Mouse (Mus musculus) lung, postnatal 4 days (tissue): ENCODE results near the gene Cemip2.
"Not testable (repeated sequence)": the region's sequence is repeated elsewhere in the genome, so short reads cannot be mapped to it uniquely, and the experiment has no call there.

ENCODE experiments used
- DNase-seq, 2 experiments: peaks; one replicate each; pipeline ENCODE4 v3.0.0; 2021

Gene Cemip2

DNA sequence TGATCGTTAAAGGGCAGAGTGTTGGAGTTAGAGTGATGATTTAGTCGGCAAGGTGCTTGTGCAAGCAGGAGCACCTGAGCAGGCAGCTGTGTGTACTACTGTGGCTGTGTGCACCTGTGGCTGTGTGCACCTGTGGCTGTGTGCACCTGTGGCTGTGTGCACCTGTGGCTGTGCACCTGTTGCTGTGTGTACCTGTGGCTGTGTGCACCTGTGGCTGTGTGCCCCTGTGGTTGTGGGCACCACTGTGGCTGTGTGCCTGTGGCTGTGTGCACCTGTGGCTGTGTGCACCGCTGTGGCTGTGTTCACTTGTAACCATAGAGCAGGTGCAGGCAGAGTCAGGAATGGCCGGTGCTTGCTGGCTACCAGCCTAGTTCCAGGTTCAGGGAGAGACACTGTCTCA is 38.1 kb downstream of the Cemip2 start:
- no peak for DNase-seq

DNA sequence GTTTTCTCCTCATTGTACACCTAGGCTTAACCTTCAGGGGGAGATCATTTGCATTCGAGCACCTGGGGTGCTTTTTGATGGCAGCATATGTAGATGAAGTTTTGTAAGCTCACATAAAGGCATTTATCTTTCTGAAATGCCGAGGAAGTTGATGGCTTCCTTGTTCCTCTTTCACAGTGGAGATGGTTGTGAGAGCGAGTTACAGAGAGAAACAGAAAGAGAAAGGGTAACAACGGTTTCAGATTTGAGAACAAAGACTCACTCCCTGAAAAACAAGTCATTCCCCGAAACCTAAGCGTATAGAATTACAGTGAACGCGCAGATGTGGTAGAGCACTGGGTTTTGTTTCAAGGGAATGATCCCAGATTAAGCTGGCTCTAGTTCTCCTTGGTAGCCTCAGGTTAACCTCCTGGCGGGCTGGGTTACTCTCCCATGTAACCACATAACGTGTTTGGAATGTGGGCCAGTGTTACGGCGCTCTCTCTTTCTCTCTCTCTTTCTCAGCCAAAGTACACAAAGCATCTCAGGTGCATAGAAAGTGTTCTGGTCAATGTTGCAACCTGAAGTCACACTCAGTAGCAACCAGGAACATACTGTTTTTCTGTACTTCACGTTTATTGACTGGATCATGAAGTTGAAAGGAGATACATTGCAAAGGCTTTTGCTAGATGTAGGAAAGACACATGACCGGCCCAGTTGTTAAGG is 40.0 kb downstream of the Cemip2 start:
- no peak for DNase-seq

DNA sequence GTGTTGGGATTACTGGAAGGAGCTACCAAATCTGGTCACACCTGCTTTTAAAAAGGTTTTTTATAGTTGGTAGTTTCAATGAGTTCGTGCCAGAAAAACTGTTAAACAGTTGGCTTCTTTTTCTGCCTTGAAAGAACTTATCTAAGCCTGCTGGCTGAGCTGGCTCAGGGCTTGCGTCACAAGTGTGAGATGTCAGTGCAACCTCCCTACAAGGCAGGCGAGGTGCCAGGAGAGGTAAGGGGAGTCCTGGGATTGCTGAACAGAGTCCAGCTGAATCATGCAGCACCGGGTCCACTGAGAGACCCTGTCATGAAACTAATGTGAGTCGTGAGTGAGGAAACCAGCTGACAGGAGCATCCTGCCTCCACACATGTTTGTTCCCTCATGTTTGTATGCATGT is 41.4 kb downstream of the Cemip2 start:
- no peak for DNase-seq

DNA sequence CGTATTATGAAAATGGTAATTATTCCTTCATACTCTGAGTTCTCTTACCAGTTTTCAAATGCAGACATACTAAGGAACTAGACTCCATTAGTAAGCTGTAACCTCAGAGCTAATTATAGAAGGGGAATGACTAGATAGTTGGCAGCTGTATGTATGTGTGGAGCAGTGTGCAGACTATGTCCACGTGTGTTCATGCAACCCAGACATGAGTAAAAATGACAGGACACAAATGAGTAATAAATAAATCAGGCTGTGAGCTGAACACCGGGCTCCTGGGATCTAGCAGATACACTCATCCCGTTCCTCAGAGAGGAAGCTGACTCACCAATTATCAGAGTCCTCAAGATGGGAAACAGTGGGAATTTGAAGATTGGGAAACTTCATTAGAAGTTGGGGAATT is 42.0 kb downstream of the Cemip2 start:
- no peak for DNase-seq

DNA sequence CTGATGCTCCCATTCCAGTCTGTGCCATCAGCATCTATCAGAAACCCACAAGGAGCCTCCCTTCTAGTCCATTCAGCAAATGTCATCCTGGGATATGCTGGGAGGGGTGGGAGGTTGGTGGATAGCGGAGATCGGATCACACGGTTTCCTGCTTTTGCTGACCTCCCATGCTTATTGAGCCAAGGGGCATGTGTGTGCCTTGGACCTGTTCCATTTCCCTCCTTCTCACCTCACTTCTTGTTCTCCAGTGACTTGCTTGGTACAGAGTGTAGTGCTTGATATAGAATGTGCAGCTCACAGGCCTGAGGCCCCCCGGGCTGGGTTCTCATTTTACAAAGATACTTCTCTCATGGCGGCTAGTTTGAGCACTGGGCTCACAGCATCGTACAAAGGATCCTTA is 43.7 kb downstream of the Cemip2 start:
- no peak for DNase-seq

DNA sequence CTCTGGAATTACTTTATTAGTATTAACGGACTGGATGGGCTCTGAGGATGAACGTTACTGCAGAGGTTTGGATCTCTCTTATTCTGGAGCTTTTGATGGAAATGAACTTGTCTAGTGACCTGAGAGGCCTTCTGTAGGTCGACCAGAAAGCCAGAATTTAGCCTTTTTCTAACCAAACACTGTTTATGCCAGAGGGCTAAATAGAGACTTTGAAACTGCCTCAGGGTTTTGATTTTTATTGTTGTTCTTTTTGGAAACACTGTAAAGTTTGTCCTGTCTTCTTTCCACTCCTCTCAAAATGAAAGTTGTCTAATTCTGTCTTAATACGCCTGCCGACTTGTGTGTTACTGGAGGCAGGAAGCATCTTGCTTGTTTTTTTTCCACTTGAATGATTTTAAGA is 46.0 kb downstream of the Cemip2 start:
- DNase-seq = no peak

DNA sequence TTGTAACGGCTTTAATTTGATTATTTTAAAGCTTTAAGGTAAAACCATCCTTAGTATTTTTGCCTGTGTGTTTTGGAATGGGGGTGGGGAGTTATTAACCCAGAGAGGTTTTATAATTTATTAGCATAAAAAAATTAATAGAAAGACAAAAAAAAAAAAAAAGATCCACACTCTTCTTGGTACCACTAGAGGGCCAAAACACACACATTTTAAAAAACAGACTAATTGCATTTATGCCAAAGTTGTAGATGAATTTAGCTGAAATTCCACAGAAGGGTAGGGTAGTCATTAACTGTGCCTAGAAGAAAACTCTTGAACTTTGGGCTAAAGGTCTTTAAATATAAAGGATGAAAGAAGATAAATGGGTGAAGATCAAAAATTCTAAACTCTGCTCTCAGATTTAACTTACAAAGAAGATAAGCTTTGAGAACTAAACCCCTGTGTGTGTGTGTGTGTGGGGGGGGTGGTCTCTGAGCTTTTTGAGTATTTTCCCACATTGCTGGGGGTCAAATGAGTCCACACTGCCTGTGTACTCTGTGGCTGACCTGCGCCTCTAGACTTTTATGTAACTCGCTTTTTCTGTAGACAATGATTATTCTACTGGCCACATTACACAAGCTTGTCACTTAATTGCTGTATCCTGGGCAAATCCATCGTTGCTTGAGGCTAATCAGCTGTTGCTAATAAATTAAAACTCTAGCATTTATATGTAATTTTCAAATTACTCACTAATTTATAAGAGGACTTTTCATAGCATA is 47.2 kb downstream of the Cemip2 start:
- DNase-seq = no peak

DNA sequence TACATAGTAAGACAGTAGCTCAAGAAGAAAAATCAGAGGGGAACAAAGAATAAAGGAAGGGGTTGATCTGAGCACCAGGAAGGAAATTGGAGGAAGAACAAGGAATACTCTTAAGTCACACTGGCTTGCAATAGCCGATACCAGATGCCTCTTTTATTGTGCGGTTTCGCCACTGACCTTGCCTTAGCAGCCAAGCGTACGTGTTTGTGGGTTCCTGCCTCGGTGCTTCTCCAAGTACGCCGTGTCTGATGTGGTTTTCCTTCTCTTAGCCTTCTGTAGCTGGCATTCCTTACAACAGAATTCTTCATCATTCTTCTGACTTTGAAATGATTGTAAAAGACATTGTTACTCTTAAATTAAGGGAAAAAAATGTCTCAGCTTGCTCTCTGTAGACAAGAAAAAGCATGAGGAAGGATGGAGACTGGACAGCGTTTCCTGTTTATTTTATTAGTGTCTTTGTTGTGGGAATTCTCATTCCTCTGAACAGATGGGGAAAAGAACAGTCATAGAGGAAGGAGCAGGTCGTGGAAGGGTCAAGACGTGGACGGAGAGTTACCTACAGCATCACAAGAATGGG is 55.4 kb downstream of the Cemip2 start:
- DNase-seq = no peak

DNA sequence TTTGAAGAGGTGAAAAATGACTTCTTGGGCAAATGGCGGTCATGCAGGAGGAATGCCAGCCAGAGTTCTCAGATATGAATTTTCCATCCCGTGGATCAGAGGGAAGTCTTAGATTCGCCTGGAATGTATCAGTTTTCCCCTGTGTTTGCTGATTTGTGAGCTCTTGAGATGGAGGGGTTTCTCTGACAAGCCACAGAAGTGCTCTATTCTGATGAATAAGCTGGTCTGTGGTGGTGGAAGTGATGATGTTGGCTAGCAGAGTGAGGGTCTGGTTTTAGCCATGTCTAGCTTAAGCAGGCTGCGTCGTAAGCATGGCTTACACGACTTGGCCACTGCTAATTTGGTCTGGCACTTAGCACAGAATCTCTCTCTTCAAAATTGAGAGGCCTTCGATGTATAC is 56.8 kb downstream of the Cemip2 start:
- DNase-seq = no peak

DNA sequence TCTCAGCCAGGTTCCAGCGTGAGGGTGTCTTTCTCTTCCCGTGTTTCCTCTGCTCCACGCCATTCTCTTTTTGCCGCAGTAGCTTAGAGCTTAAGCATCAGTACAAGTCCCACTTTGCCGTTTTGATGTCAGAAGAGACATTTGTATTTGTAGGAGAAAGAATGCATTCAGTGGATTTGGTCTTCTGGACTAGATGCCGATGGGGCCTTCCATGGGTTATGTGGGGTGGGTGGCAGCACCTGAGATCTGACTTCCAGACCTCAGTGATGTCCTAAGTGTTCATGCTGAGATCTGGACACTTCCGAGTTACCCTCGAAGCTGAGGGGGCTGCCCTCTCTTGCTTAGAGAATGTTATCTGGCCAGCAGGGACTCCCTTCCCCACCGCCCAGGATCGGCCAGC is 72.6 kb downstream of the Cemip2 start:
- no peak for DNase-seq

DNA sequence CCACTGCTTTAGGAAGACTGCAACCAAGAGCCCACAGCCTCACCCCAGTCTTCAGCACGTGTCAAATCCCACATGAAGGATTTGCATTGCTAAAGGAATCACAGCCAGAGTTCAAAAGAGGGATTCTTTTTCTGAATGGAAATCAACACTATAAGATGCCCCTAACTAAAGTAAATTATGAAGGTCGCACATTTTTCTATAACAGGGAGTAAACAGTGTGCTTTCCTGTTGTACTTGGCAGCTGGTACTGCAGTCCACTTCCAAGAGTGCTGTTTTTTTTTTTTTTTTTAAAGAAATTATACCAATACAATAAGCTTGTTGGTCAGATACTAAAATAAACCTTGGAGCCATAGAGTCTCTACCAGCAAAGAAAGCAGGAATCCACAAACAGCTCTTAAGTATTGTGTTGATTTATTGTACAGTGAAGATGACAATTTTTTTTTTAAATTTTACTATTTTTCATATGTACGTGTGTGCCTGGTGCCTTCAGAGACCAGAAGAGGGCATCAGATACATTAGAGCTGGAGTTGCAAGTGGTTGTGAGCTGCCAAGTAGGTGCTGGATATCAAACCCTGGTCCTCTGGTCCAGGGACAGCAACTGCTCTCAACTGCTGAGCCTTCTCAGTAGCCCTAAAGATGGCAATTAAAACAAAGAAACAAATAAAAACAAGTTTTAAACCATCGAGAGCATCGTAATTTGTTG is 76.5 kb downstream of the Cemip2 start:
- no peak for DNase-seq

DNA sequence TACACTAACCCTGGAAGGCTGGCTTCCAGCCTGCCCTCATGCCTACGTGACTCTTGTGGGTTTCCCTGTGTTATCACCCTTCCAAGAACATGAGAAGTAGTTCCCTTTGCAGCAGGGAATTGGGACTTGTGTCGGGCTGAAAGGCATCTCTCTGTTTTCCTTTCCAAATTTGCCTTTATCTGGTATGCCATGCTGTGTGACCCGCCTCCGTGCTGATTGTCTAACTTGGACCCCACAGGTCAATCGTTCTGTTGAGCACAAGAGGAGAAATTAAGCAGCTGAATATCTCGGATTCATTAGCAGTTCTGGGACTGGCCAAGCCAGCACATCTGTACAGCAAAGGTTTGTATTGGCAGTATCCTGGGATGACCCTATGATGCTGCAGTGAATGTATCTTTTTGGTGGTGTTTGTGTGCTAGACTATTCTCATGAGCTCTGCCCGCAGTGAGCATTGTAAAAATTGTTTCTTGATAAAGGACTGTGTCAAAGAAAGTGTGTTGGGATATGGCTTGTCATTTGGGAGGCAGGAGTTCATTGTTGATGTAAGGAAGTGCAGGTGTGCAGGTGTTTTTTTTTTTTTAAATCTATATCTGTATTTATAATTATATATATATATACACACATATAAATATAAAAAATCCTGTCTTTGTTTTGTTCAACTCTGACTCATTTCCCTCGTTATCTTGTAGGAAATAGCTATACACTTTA is 77.4 kb downstream of the Cemip2 start:
- no peak for DNase-seq

DNA sequence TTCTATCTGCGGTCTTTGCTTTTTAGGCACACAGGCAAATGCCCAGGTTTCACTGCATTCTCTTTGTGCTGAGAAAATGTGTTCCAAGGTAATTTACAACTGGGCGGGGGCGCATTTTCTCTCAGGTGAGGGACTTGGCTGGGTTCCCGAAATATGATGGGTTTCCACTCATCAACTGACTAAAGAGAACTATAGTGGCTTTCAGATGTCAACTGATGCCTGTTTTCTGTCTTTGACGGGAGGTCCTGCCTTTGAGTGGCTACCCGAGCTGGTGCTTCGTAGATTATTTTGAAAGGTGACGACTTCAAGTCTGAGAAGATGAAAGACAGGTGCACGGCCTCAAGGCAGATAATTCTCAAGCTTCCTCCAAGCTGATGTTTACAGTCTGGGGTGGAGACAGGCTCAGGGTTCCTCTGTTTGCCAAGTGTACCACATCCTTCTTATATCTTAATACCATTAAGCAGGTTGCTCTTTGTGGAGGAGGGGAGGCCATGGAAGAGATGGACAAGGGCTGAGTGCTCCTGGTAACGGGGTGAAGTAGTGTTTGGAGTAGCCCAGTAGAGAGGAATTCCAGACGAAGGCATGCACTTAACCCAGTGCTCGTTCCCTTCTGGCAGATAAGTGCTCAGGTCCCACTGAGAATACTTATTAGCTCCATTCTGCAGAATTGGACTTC is 80.8 kb downstream of the Cemip2 start:
- DNase-seq = peak; percentile 43 to 56

DNA sequence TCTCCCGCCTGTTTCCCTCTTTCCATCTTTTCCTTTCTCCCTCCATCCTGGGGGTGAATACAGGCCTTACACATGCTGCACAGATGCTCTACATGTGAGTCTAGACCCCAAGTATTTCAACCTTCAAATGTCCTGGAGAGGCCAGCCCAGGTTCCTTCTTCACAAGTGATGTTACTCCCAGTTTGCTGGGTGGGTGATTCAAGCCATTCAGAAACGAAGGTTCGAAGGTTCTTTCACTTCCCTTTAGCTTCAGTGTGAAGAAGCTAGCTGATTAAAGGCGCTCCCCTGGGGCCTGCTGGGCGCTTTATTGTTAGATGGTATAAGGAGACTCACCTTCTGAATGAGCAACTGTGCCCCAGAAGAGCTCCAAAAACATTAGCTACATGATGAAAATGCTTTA is 82.0 kb downstream of the Cemip2 start:
- no peak for DNase-seq

DNA sequence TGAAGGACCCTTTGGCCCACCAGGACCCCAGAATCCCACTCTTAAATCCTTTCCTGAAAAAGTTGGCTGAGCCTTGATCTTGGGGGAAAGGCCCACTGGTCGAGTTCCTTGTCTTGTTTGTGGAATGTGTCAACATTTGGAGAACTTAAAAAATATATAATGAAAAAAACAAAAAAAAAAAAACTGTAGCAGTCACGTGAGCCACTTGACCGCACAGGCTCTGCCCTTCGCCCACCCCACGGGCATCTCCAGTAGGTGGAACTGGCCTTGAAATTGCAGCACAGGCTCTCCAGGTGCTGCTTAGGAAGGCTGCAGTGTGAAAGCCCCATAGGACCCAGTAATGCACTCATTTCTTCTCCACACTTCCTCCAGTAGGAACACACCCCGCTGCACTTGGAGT is 82.8 kb downstream of the Cemip2 start:
- DNase-seq = no peak

DNA sequence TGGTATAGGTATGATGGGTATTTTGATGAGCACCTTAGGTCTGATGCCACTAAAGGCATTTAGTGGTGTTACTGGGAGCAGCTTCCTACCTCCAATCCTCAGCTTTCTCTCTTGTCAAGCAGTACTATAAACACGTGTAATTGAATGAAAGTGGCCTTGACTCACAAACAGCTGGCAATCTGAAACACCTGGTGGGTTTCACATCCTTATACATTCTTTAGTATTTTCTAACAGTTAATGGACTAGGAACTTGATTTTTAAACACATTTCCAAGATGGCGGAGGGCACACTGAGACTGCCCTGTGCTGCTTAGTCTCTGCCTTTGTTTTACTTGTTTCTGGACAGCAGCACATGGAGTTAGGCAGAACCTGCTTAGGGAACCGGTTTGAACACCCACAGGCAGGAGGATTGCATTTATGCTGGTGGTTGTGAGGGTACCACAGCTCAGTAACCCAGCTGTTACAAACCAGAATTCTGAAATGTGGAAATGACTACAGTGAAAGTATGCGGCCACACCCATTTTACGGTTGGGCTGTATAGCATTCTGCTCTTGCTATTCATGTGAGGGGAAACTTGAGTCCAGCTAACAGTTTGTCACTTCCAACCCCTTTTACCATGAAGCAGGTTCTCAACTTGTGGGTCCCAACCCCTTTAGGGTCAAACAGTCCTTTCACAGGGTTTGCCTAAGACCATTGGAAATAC is 84.3 kb downstream of the Cemip2 start:
- no peak for DNase-seq

DNA sequence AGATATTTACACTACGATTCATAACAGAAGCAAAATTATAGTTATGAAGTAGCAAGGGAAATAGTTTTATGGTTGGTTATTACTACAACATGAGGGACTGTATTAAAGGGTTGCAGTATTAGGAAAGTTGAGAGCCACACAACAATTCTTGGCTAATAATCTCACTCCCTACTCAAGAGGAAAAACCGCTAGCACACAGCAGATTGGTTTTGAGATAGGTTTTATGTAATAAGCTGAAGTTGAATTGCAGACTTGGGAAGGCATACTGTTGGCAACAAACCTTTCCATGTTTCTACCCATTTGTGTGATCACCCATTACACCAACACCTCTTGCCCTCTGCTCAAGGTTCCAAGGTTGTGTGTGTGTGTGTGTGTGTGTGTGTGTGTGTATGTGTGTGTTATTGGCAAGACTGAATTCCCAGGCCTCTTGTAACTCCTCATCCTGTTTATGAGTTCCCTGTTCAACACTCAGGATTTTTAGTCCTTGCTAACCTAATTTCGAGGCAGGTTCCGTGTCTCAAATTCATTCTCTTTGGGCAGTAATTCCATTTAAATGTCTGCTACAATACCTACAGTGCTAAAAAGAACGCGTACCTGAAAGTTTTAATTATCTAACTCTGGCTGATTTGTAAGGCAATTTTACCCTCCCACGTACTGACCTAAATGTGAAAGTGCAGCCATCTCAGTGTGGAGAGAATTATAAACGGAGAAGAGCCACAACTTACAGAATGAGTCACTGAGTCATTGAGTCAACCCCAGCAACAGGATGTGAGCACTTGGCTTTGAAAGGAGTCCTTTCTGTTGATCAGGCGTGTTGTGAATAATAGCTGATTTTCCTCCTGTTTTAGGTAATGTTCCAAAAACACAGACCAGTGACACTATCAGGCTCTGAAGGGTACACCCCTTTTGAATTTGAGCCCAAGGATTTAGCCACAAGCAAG is 85.1 kb downstream of the Cemip2 start:
- no peak for DNase-seq

DNA sequence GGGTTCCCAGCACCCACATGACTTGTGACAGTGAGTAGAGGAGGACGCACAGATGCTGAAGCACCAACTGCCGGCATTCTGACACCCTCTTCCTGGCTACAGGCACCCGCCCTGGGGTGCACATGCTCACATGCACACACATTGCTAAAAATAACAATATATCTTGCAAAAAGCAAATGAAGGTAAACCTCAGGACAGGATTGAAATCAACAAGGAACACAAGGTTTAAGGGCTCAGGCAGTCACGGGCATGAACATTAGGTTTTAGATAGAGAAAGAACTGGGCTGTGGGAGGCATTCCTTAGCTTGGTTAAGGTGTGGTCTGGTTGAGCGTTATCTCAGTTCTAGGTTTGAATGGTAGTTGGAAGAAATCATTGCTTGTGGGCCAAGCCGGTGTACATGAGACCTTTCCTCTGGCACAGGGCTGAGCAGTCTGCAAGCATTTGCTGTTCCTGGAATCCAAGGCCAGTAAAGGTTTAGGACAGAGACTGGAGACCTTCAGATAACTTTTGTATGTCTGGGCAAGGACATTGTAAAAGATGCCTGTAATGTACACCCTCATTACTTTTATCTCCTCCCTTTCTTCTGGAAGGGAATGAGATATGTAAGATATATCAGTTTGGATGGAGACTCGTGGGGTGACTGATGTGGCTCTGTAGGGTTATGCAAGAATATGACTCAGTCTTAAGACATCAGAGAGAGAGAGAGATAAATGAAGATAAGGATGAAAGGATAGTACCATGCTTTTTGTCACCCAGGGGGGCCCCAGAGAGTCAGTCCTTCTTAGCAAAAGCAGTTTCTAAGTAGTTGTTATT is 87.3 kb downstream of the Cemip2 start:
- DNase-seq = no peak

DNA sequence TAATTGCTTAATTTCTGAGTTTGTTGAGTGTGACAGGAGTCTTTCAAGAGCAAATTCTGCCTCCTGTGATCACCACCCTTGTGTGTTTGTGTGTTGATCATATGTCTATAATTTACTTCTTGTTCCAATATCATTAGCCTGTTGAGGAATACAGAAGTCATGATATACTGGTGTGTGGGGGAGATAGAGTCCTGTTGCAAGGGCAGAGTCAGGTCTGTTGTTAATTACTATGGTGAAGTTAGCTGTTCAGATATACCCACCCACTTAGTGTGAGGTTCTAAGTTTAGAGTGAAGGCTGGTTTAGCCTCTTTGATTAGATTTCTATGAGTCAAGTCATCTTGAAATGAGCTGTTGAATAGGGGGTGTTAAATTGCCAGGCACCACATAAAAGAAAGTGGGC is 88.0 kb downstream of the Cemip2 start:
- DNase-seq = no peak

DNA sequence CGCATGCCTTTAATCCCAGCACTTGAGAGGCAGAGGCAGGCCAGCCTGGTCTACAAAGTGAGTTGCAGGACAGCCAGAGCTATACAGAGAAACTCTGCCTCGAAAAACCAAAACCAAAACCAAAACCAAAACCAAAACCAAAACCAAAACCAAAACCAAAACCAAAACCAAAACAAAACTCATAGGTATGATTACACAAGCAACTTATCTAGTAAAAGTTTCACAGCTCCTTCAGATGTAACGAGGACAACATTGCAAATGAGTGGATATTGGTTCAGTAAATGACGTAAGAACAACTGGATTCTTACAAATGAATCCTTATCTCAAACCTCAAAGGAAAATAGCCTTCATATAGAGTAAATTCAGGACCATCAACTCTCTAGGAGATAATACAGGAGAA is 88.6 kb downstream of the Cemip2 start:
- DNase-seq = not testable (repeated sequence)
